Mouse (Mus musculus) liver, postnatal 0 days (tissue): ENCODE measurements around the gene Zfp579. TPM values are rescaled to one million over a fixed set of nuclear protein-coding genes. Genes with fewer than 3 reads are reported as not detected.
A peak's percentile ranks its signal among the peaks of the same experiment; 100 is the strongest.

Source experiments
- ATAC-seq: fragments of 200-750 bp; cut with Nextera tagmentation; 2 replicates; pipeline ENCODE4 v1.8.0; 2017; ENCODE audit warnings: mild to moderate bottlenecking, moderate library complexity
- DNase-seq: peaks from one replicate; pipeline ENCODE4 v3.0.0-alpha.2; 2016
- H3K27ac ChIP-seq: fragments of 300-500 bp; sonication (generic); 2 replicates; pipeline ENCODE4 v1.5.1; 2014; ENCODE audit warnings: antibody characterized with exemption, moderate library complexity, mild to moderate bottlenecking, low read depth
- H3K27me3 ChIP-seq: fragments of 300-500 bp; sonication (generic); 2 replicates; pipeline ENCODE4 v1.6.1; 2014; ENCODE audit warnings: low read length, control low read depth, mixed read lengths; ENCODE audit not compliant: insufficient read depth
- H3K36me3 ChIP-seq: fragments of 300-500 bp; sonication (generic); replicated peaks from 2 replicates; pipeline ENCODE4 v1.6.1; 2014; ENCODE audit warnings: mild to moderate bottlenecking, control low read depth, low read length, moderate library complexity, mixed read lengths; ENCODE audit not compliant: insufficient read depth
- H3K4me1 ChIP-seq: fragments of 300-500 bp; sonication (generic); 2 replicates; pipeline ENCODE4 v1.6.1; 2014; ENCODE audit warnings: antibody characterized with exemption, mild to moderate bottlenecking, control low read depth; ENCODE audit not compliant: insufficient read depth
- H3K4me2 ChIP-seq: fragments of 300-500 bp; sonication (generic); 2 replicates; pipeline ENCODE4 v1.6.1; 2014; ENCODE audit warnings: low read depth, mild to moderate bottlenecking, low read length, moderate library complexity, mixed read lengths
- H3K4me3 ChIP-seq: fragments of 300-500 bp; sonication (generic); 2 replicates; pipeline ENCODE4 v1.5.1; 2014; ENCODE audit warnings: low read depth, low read length
- H3K9ac ChIP-seq: fragments of 300-500 bp; sonication (generic); replicated peaks from 2 replicates; pipeline ENCODE4 v1.6.1; 2014; ENCODE audit warnings: mild to moderate bottlenecking, moderate library complexity
- H3K9me3 ChIP-seq: fragments of 300-500 bp; sonication (generic); 2 replicates; pipeline ENCODE4 v1.6.1; 2016; ENCODE audit warnings: mild to moderate bottlenecking, control low read depth, low read length, mixed read lengths
- CTCF ChIP-seq: sonication (generic); IDR thresholded peaks from 2 replicates; pipeline ENCODE4 v1.5.1; 2016; ENCODE audit warnings: antibody characterized with exemption, low read depth
- EP300 ChIP-seq: IDR thresholded peaks from 2 replicates; pipeline ENCODE4 v1.6.1; 2016; ENCODE audit warnings: antibody characterized with exemption, low read depth, mild to moderate bottlenecking
- WGBS: fragments of 180-500 bp; shearing (Covaris S2); extraction: QIAGEN DNeasy Blood & Tissue Kit; methylation state at CpG from one replicate; pipeline ENCODE4 v1.1.7; 2014; ENCODE audit not compliant: insufficient replicate concordance; 5-methylcytosine and 5-hydroxymethylcytosine counted together
- polyA plus RNA-seq: library from polyadenylated mRNA; unstranded; fragments of >200 nt; fragmentation: Nextera tagmentation; extraction: Ambion mirVana; gene quantifications from 2 replicates; pipeline ENCODE4 v1.2.1, GENCODE M21; 2015

Gene Zfp579
- polyA plus RNA-seq, 1 experiment from 2014 or later = 3.2 TPM

DNA sequence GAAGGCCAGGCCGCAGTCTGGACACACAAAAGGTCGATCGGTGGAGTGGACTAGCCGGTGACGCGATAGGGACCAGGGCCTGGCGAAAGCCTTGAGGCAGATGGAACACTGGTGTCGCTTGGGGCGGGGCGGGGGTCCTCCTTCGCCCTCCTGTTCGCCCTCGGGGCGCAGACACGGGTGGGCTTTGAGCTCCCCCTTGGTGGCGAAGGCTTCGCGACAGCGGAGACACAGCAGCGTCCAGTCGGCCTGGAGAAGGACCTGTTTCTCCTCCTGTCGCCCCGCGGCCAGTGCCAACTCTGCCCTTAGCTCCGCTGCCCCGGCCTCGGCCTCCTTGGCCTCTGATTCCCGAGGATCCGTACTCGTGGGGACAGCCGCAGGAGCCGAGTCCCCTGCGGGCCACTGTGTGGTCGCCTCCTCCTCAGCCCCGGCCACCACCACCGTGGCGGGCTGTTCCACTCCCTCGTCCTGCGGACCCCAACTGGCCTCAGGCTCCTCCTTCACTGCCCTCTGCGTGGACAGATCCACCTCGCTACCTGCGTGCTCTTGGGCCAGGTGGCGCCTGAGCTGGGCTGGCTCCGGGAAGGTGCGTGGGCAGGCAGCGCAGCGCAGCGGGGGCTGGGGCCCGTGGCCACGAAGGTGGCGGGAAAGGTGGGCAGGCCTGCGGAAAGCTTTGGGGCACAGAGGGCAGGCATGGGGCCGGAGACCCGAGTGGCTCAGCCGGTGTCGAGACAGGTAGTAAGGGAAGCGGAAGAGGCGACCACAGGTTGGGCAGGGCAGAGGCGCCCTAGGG is 1.8 kb downstream of the Zfp579 start:
- no peak overlapping the region for H3K4me3 ChIP-seq
- no peak overlapping the region for H3K4me2 ChIP-seq
- peaks cover 14% of the 10 kb centered on the region; the same call in 1 of the 2 replicates for H3K4me1 ChIP-seq
- H3K36me3 ChIP-seq = no peaks in the 10 kb centered on the region
- ATAC-seq (no peak), DNase-seq (no peak)
- no peaks in the 10 kb centered on the region for H3K27me3 ChIP-seq
- H3K27ac ChIP-seq = no peak overlapping the region
- 70% methylated on average over 59 of the region's 59 CpGs for WGBS
- TF ChIP-seq EP300 (no peak), CTCF (no peak)
- no peak overlapping the region for H3K9ac ChIP-seq
- H3K9me3 ChIP-seq = no peaks in the 10 kb centered on the region

DNA sequence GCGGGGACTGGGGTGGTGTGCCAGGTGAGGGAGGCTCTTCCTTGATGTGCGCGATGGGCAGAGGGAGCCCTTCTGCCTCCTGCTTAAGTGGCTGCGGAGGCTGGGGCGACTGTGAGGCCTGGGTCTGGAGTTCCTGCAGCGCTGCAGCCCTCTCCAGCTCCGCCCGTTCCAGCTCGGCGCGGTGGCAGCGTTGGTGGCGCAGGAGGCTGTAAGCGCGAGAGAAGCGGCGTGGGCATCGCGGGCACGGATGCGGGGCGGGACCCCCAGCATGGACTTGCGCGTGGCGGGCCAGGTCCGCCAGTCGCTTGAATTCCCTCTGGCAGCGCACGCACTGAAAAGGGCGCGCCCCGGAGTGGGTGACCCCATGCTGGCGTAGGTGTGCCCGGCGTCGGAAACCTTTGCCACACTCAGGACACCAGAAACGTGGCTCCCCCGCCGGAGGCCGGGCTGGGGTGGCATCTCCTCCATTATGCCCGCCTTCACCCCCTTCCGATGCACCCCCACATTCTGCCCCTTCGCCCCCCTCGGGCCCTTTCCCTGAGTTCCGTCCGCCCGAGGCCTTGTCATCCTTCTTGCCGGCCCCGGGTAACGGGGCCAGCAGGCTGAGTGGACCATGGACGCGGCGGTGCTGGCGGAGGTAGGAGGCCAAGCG is 2.5 kb downstream of the Zfp579 start:
- DNase-seq (no peak), ATAC-seq (no peak)
- WGBS = 73% methylated on average over 49 of the region's 55 CpGs
- Histone ChIP-seq H3K9ac (no peak overlapping the region), H3K27me3 (no peaks in the 10 kb centered on the region), H3K4me3 (no peak overlapping the region), H3K27ac (no peak overlapping the region), H3K4me2 (no peak overlapping the region), H3K4me1 (peaks cover 14% of the 10 kb centered on the region; the same call in 1 of the 2 replicates), H3K36me3 (no peaks in the 10 kb centered on the region), H3K9me3 (no peaks in the 10 kb centered on the region)
- TF ChIP-seq CTCF (no peak), EP300 (no peak)

DNA sequence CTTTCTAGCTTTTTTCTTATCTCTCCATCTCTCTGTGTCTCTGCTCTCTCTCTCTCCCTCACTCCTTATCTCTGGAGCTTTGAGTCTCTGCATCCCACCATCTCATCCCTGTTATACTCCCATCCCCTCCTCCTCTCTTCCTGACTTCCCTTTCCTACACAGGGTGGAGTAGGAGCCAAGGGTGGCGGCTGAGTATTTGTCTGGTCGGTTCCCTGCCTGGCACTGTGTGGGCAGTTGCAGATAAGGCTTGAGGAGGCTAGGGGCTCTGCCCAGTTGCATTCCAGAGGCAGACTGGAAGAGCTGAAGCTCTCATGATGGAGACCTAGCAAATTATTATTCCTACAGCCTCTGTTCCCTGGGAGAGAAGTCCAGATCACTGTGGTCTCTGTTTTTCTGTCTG is 7.7 kb downstream of the Zfp579 start:
- no peak for DNase-seq

DNA sequence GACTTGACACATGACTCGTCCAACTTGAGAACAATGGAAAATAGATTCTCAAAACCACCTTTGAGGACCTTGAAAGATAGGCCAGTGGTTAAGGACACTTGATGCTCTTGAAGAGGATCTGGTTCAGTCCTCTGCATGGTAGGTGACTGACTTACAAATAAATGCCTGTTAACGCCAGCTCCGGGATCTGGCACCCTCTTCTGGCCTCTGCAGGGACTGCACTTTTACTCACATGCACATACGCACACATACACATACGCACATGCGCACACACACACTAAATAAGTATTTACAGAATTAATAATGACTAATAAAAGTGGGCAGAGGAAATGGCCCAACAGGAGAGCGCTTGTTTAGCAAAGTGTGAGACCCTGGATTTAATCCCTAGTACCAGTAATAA is 19.1 kb downstream of the Zfp579 start:
- Histone ChIP-seq H3K4me3 (no peak overlapping the region), H3K4me1 (no peaks in the 10 kb centered on the region), H3K9me3 (no peaks in the 10 kb centered on the region), H3K27ac (no peak overlapping the region), H3K9ac (no peak overlapping the region), H3K4me2 (no peak overlapping the region), H3K36me3 (no peaks in the 10 kb centered on the region), H3K27me3 (no peaks in the 10 kb centered on the region)
- TF ChIP-seq EP300 (no peak), CTCF (peak; percentile 29)
- 83% methylated on average over 7 of the region's 7 CpGs for WGBS
- no peak for ATAC-seq
- no peak for DNase-seq

More for the DNA sequence above, 7.7 kb downstream of the Zfp579 start:
- Histone ChIP-seq H3K4me3 (no peak overlapping the region), H3K9ac (no peak overlapping the region), H3K4me1 (no peaks in the 10 kb centered on the region), H3K27me3 (no peaks in the 10 kb centered on the region), H3K4me2 (no peak overlapping the region), H3K9me3 (no peaks in the 10 kb centered on the region), H3K36me3 (no peaks in the 10 kb centered on the region), H3K27ac (no peak overlapping the region)
- no peak for ATAC-seq
- WGBS = 43% methylated on average over 2 of the region's 2 CpGs
- TF ChIP-seq EP300 (no peak), CTCF (no peak)

DNA sequence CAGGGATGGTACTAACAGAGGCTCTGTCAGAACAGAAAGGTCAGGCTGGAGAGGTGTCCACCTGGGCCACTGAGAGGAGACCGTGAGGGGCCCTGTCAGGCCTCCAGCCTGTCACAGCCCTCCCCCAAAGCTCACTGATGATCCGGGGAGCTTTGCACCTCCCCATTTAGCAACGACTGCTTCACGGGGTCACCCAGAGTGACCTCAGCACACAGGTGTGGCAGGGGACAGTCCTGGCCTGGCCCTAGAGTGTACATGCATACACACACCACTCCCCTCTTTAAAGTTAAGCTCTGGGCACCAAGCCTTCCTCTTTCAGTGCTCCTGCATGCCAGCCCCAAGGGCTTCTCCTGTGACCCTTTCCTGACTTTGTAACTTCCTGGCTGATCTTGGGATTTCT is 20.5 kb downstream of the Zfp579 start:
- whole genome bisulfite sequencing = 67% methylated on average over 4 of the region's 4 CpGs
- no peak for DNase-seq
- Histone ChIP-seq H3K36me3 (no peaks in the 10 kb centered on the region), H3K4me1 (no peaks in the 10 kb centered on the region), H3K9ac (no peak overlapping the region), H3K9me3 (no peaks in the 10 kb centered on the region), H3K4me3 (no peak overlapping the region), H3K27ac (no peak overlapping the region), H3K27me3 (no peaks in the 10 kb centered on the region), H3K4me2 (no peak overlapping the region)
- TF ChIP-seq EP300 (no peak), CTCF (no peak)
- no peak for ATAC-seq

DNA sequence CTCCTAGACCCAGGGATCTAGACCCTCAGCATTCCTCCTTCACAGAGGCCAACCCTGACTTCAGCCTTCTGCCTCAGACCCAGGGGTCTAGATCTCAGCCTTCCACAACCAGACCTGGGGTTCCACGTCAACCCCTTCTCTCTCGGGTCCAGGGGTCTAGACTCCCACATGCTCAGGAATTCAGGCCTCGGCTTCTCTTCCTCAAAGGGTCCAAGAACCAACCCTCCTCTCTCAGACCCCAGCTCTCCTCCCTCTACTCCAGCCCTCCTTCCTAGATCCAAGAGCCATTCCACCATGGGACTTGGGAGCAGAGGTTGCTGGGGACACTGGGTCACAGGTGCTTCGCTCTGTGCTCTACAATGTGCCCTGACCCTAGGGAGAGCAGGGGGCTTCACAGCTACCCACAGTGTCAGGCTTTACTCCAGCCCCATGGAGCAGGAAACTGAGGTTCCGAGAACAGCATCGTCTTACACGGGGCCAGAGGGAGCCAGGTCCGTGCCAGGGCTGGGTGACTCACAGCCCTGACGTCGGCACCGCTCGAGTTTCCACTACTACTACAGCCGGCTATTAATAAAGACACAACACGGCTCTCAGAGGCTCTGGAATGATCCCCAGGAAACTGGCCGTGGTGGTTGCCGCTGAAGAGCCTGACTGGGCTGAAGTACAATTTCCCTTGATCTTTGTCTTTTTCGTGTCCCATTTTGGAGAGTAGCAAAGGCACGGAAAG is 23.5 kb downstream of the Zfp579 start:
- TF ChIP-seq CTCF (no peak), EP300 (no peak)
- ATAC-seq (no peak), DNase-seq (no peak)

More for the DNA sequence above, 23.5 kb downstream of the Zfp579 start:
- Histone ChIP-seq H3K36me3 (no peaks in the 10 kb centered on the region), H3K9ac (no peak overlapping the region), H3K4me3 (no peak overlapping the region), H3K4me1 (no peaks in the 10 kb centered on the region), H3K27me3 (no peaks in the 10 kb centered on the region), H3K4me2 (no peak overlapping the region), H3K27ac (no peak overlapping the region), H3K9me3 (no peaks in the 10 kb centered on the region)
- WGBS = 48% methylated on average over 18 of the region's 18 CpGs
